Mouse (Mus musculus) ES-Bruce4 (cell line): ENCODE results near the gene Kcne4.

Experiments used
- CTCF ChIP-seq: IDR thresholded peaks from one replicate; pipeline ENCODE4 v1.8.1; 2011; ENCODE audit warnings: low read depth, low read length
- EP300 ChIP-seq: IDR thresholded peaks from 2 replicates; pipeline ENCODE4 v1.6.1; 2011; ENCODE audit warnings: low read depth, low read length; ENCODE audit not compliant: insufficient read depth
- POLR2A ChIP-seq: IDR thresholded peaks from one replicate; pipeline ENCODE4 v1.8.1; 2011; ENCODE audit warnings: low read length; ENCODE audit not compliant: insufficient read depth

- no peak for TF ChIP-seq POLR2A
- no peak for TF ChIP-seq CTCF
- no peak for TF ChIP-seq EP300
Measured at GRCm38 (mm10) chr1:78838468-78838867, 21.9 kb downstream of the Kcne4 start.
